Mouse (Mus musculus) hindbrain, embryonic 11.5 days (tissue): ENCODE measurements around the gene Zfp612. TPM values are rescaled to one million over a fixed set of nuclear protein-coding genes. Genes with fewer than 3 reads are reported as not detected.

Source experiments
- polyA plus RNA-seq: library from polyadenylated mRNA; unstranded; fragments of >200 nt; fragmentation: Nextera tagmentation; extraction: Ambion mirVana; gene quantifications from 2 replicates; pipeline ENCODE4 v1.2.1, GENCODE M21; 2014

The Zfp612 gene
- polyA plus RNA-seq, 1 experiment from 2014 or later, result 11.4 TPM

Other genes with a start within 250 kb of the Zfp612 start
- 3.4 and 5.1 TPM in 2 replicates for gene Phlpp2, start 211.2 kb upstream of the Zfp612 start, polyA plus RNA-seq
- 0.52 and 0.82 TPM in 2 replicates for gene Marveld3, start 117.5 kb upstream of the Zfp612 start, polyA plus RNA-seq
- not detected in 2 replicates for gene Tat, start 89.3 kb upstream of the Zfp612 start, polyA plus RNA-seq
- 0.14 TPM in 1 of 2 replicates, not detected in the other for gene Chst4, start 40.0 kb upstream of the Zfp612 start, polyA plus RNA-seq
- gene Gm21964, start 21.5 kb downstream of the Zfp612 start, polyA plus RNA-seq, result not detected in 2 replicates
- gene Gm17720, start 23.0 kb downstream of the Zfp612 start, polyA plus RNA-seq, result not detected in 2 replicates
- 27.5 and 38.2 TPM in 2 replicates for gene Calb2, start 88.5 kb downstream of the Zfp612 start, polyA plus RNA-seq
- 10.5 and 12.5 TPM in 2 replicates for gene Cmtr2, start 135.9 kb downstream of the Zfp612 start, polyA plus RNA-seq
- 0.33 and 0.36 TPM in 2 replicates for gene Hydin, start 187.2 kb downstream of the Zfp612 start, polyA plus RNA-seq